Mouse (Mus musculus) liver, embryonic 18 days (tissue): ENCODE data around the gene Hs2st1. TPM values are rescaled to one million over a fixed set of nuclear protein-coding genes. Genes with fewer than 3 reads are reported as not detected.

Experiments
- polyA plus RNA-seq: library from polyadenylated mRNA; depleted of rRNA; stranded (reverse); fragments of >200 nt; gene quantifications from 2 replicates; pipeline ENCODE4 v1.2.3, GENCODE M21; 2012; rRNA removed

Gene Hs2st1
- polyA plus RNA-seq, result 2.2 and 2.3 TPM in 2 replicates

DNA sequence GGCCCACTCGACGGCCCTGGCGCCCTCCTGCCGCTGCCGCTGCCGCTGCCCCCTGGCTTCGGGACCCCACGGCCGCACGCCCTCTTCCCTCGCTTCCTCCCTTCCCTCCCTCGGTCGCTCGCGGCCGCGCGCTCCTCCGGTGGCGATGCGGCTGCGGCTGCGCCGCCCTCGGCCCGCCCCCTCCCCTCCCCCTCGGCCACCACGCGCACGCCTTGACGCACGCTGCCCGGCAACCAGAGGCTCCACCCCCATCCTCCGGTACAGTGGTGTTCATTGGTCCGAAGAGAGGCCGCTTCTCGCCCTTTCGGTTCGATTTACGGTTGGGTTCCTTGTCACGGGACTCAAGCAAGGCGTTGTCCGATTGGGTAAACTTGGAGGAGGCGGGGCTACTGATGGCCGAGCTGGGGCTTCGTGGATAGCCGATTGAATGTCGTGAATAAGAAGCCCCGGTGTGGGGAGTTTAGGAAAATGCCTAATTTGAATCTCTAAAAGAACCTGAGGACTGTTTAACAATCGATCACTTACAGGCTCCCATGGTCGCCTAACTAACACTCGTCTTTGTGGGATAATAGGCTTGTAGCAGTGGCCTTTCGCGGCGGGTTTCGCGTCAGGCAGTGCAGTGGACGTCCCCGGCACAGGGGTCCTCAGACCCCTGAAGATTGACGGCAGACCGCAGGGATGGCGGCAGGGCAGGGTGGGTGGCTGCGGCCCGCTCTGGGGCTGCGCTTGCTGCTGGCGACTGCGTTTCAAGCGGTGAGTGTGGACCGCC is at the start of gene Hs2st1, which contains the start of gene Selenof:
Gene Hs2st1, minus strand, starts transcription at position 135 of the 769 bp plus-strand sequence.
Gene Selenof, plus strand, starts transcription at position 258 of the 769 bp plus-strand sequence.

Other genes with a start within 250 kb of the Hs2st1 start
- 188 and 197 TPM in 2 replicates for gene Selenof, start 123 bp upstream of the Hs2st1 start, polyA plus RNA-seq
- 8.7 and 10.4 TPM in 2 replicates for gene Sh3glb1, start 150.2 kb upstream of the Hs2st1 start, polyA plus RNA-seq
- 20.6 and 22.9 TPM in 2 replicates for gene Clca3a1, start 190.8 kb upstream of the Hs2st1 start, polyA plus RNA-seq
- gene Clca3a2, start 249.3 kb upstream of the Hs2st1 start, polyA plus RNA-seq, result not detected in 2 replicates